Mouse (Mus musculus): ENCODE measurements around the gene Herc4. TPM values are rescaled to one million over a fixed set of nuclear protein-coding genes. Genes with fewer than 3 reads are reported as not detected.
"Not testable (repeated sequence)": the region's sequence is repeated elsewhere in the genome, so short reads cannot be mapped to it uniquely, and the experiment has no call there.

The Herc4 gene
- polyA plus RNA-seq, 1 experiment: 7.2 TPM

- Histone ChIP-seq H3K4me3 (ENCODE audit: low read depth, low read length) (no peak overlapping the region), H3K27ac (ENCODE audit: insufficient read depth, low read depth, low read length) (no peak overlapping the region), H3K27me3 (ENCODE audit: control insufficient read depth, insufficient read depth, low read length) (no peaks in the 10 kb centered on the region), H3K36me3 (ENCODE audit: control insufficient read depth, insufficient read depth, low read length) (no peaks in the 10 kb centered on the region), H3K4me1 (ENCODE audit: control insufficient read depth, insufficient read depth, insufficient read length, low read length) (peaks cover 3% of the 10 kb centered on the region; the same call in 1 of the 2 replicates)
- no peak for TF ChIP-seq CTCF (IDR thresholded peaks at IDR 0.05; ENCODE audit: extremely low read depth, insufficient read length, insufficient replicate concordance, low read depth, low read length)
- no peak for TF ChIP-seq POLR2A (IDR thresholded peaks at IDR 0.05; ENCODE audit: low read depth, low read length)
- WGBS: 93% methylated on average over 3 of the region's 3 CpGs
Observed at GRCm38 (mm10) chr10:63344751-63345150, 101.1 kb downstream of the Herc4 start.

DNA sequence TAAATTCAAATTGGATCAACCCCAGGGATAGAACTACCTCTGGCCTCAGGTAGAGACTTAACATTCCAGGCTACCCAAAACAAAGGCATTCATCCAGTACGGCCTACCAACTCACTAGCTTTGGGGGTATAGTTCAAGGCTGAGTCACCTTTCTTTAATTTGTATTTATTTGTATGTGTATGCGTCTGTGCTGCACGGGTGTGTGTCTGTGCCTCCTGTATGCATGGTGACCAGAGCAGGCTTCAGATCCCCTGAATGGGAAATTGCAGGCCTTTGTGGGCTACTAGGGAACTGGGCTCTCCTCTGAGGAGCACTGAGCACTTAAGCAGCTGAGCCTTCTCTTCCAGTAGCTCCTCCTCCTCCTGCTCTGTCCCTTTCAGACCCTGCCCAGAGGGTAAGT is 104.7 kb downstream of the Herc4 start:
- Histone ChIP-seq H3K36me3 (ENCODE audit: control insufficient read depth, insufficient read depth, low read length) (no peaks in the 10 kb centered on the region), H3K4me1 (ENCODE audit: control insufficient read depth, insufficient read depth, insufficient read length, low read length) (peaks cover 3% of the 10 kb centered on the region; the same call in 1 of the 2 replicates), H3K27ac (ENCODE audit: insufficient read depth, low read depth, low read length) (no peak overlapping the region), H3K27me3 (ENCODE audit: control insufficient read depth, insufficient read depth, low read length) (no peaks in the 10 kb centered on the region), H3K4me3 (ENCODE audit: low read depth, low read length) (no peak overlapping the region)
- 78% methylated on average over 3 of the region's 3 CpGs for WGBS
- TF ChIP-seq CTCF (IDR thresholded peaks at IDR 0.05; ENCODE audit: extremely low read depth, insufficient read length, insufficient replicate concordance, low read depth, low read length): no peak
- TF ChIP-seq POLR2A (IDR thresholded peaks at IDR 0.05; ENCODE audit: low read depth, low read length): no peak

- Histone ChIP-seq H3K4me3 (ENCODE audit: low read depth, low read length) (no peak overlapping the region), H3K36me3 (ENCODE audit: control insufficient read depth, insufficient read depth, low read length) (no peaks in the 10 kb centered on the region), H3K27me3 (ENCODE audit: control insufficient read depth, insufficient read depth, low read length) (no peaks in the 10 kb centered on the region), H3K27ac (ENCODE audit: insufficient read depth, low read depth, low read length) (no peak overlapping the region), H3K4me1 (ENCODE audit: control insufficient read depth, insufficient read depth, insufficient read length, low read length) (peaks cover 3% of the 10 kb centered on the region; the same call in 1 of the 2 replicates)
- TF ChIP-seq CTCF (IDR thresholded peaks at IDR 0.05; ENCODE audit: extremely low read depth, insufficient read length, insufficient replicate concordance, low read depth, low read length) (no peak), POLR2A (IDR thresholded peaks at IDR 0.05; ENCODE audit: low read depth, low read length) (no peak)
- 90% methylated on average over 7 of the region's 7 CpGs for WGBS
Observed at GRCm38 (mm10) chr10:63350666-63351065, 107.1 kb downstream of the Herc4 start.

- WGBS: 81% methylated on average over 7 of the region's 7 CpGs
- not testable (repeated sequence) for H3K4me1 ChIP-seq (ENCODE audit: control insufficient read depth, insufficient read depth, insufficient read length, low read length); H3K36me3 ChIP-seq (ENCODE audit: control insufficient read depth, insufficient read depth, low read length); H3K27ac ChIP-seq (ENCODE audit: insufficient read depth, low read depth, low read length); H3K27me3 ChIP-seq (ENCODE audit: control insufficient read depth, insufficient read depth, low read length); H3K4me3 ChIP-seq (ENCODE audit: low read depth, low read length)
Observed at GRCm38 (mm10) chr10:63351099-63351498, 107.5 kb downstream of the Herc4 start.

- WGBS: 90% methylated on average over 5 of the region's 5 CpGs
- no peak overlapping the region for H3K27ac ChIP-seq (ENCODE audit: insufficient read depth, low read depth, low read length)
Observed at GRCm38 (mm10) chr10:63352111-63352510, 108.5 kb downstream of the Herc4 start.

DNA sequence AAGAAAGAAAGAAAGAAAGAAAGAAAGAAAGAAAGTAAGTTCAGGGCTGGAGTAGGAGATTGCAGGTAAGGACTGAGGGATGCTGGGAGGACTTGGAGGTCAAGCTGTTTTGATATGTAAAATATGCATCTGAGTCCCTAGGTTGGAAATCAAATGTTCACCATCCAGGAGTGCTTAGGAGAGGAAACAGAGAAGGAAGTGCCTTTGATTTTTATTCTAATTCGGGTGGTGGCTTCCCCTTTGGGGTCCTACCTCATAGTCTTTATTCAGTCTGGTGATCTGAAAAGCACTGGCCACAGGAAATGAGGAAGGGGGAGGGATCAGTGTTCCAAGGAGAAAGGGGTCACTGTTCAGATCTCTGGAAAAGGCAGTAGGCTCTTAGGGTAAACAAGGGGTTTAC is 116.9 kb downstream of the Herc4 start:
- WGBS: 65% methylated on average over 1 of the region's 1 CpGs
- Histone ChIP-seq H3K27ac (ENCODE audit: insufficient read depth, low read depth, low read length) (no peak overlapping the region), H3K27me3 (ENCODE audit: control insufficient read depth, insufficient read depth, low read length) (no peaks in the 10 kb centered on the region), H3K36me3 (ENCODE audit: control insufficient read depth, insufficient read depth, low read length) (no peaks in the 10 kb centered on the region), H3K4me1 (ENCODE audit: control insufficient read depth, insufficient read depth, insufficient read length, low read length) (no peaks in the 10 kb centered on the region), H3K4me3 (ENCODE audit: low read depth, low read length) (no peak overlapping the region)
- no peak for TF ChIP-seq POLR2A (IDR thresholded peaks at IDR 0.05; ENCODE audit: low read depth, low read length)
- TF ChIP-seq CTCF (IDR thresholded peaks at IDR 0.05; ENCODE audit: extremely low read depth, insufficient read length, insufficient replicate concordance, low read depth, low read length): no peak

More at GRCm38 (mm10) chr10:63352111-63352510, 108.5 kb downstream of the Herc4 start:
- H3K36me3 ChIP-seq (ENCODE audit: control insufficient read depth, insufficient read depth, low read length): no peaks in the 10 kb centered on the region
- TF ChIP-seq POLR2A (IDR thresholded peaks at IDR 0.05; ENCODE audit: low read depth, low read length) (no peak), CTCF (IDR thresholded peaks at IDR 0.05; ENCODE audit: extremely low read depth, insufficient read length, insufficient replicate concordance, low read depth, low read length) (no peak)
- H3K4me3 ChIP-seq (ENCODE audit: low read depth, low read length): no peak overlapping the region
- H3K4me1 ChIP-seq (ENCODE audit: control insufficient read depth, insufficient read depth, insufficient read length, low read length): peaks cover 3% of the 10 kb centered on the region; the same call in 1 of the 2 replicates
- H3K27me3 ChIP-seq (ENCODE audit: control insufficient read depth, insufficient read depth, low read length): no peaks in the 10 kb centered on the region

GRCm38 (mm10) chr10:63365918-63366455 is 122.4 kb downstream of the Herc4 start:
- no peaks in the 10 kb centered on the region for H3K4me1 ChIP-seq (ENCODE audit: control insufficient read depth, insufficient read depth, insufficient read length, low read length)
- WGBS: 70% methylated on average over 7 of the region's 7 CpGs
- no peaks in the 10 kb centered on the region for H3K36me3 ChIP-seq (ENCODE audit: control insufficient read depth, insufficient read depth, low read length)
- no peak overlapping the region for H3K27ac ChIP-seq (ENCODE audit: insufficient read depth, low read depth, low read length)
- no peak overlapping the region for H3K4me3 ChIP-seq (ENCODE audit: low read depth, low read length)
- TF ChIP-seq CTCF (IDR thresholded peaks at IDR 0.05; ENCODE audit: extremely low read depth, insufficient read length, insufficient replicate concordance, low read depth, low read length) (no peak), POLR2A (IDR thresholded peaks at IDR 0.05; ENCODE audit: low read depth, low read length) (no peak)
- no peaks in the 10 kb centered on the region for H3K27me3 ChIP-seq (ENCODE audit: control insufficient read depth, insufficient read depth, low read length)

All from small intestine, adult 2 months (tissue).